Mouse (Mus musculus) cerebellum, adult 2 months (tissue): ENCODE measurements around the gene Med7.

Experiments
- CTCF ChIP-seq: fragments of 200-500 bp; IDR thresholded peaks from 2 replicates; pipeline ENCODE4 v1.5.1; 2011; ENCODE audit warnings: low read depth, mild to moderate bottlenecking, control low read depth, low read length, moderate library complexity, borderline replicate concordance; ENCODE audit not compliant: insufficient read depth
- POLR2A ChIP-seq: fragments of 200-500 bp; IDR thresholded peaks from 2 replicates; pipeline ENCODE4 v1.6.1; 2011; ENCODE audit warnings: low read length, control low read depth, borderline replicate concordance; ENCODE audit not compliant: insufficient read depth

DNA sequence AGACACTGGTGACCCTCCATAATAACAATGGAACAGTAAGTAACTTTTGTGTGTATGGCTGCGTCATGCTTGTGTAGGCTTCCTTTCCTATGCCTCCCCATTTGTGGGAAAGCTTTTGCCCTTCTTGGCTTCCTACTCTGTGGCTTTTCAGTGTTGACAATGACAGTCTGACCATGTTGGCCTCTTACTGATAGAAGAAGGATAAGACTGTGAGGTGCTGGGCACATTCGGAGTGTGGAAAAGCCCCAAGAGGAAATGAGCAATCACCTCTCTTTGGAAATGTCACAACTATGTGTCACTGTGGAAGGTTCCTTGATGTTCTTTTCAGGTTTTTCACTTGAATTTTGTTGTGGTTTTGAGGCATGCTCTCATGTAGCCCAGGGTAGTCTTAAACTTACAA is 30.2 kb downstream of the Med7 start:
- TF ChIP-seq CTCF (no peak), POLR2A (no peak)
